Mouse (Mus musculus): ENCODE results near the gene Rassf1.

Rassf1 gene

DNA sequence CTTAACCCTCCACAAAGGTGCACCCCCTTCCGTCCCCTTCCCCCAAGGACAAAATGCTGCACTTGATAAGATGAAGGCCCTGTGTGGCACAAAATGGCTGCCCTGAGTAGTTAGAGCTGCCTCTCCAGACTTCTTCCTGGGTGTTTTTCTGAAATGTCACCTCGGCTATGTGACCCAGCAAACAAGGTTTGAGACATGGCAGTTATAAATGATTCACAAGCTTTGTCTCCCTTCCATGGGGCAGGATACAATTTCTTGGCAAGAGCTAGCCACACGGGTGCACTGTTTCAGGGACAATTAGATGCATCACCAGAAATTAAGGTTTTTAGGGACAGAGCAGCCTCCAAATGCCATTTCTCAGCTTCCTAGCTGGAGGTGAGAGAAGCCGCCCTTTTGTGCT is 10.9 kb upstream of the Rassf1 start:
- WGBS: 62% methylated on average over 4 of the region's 4 CpGs

DNA sequence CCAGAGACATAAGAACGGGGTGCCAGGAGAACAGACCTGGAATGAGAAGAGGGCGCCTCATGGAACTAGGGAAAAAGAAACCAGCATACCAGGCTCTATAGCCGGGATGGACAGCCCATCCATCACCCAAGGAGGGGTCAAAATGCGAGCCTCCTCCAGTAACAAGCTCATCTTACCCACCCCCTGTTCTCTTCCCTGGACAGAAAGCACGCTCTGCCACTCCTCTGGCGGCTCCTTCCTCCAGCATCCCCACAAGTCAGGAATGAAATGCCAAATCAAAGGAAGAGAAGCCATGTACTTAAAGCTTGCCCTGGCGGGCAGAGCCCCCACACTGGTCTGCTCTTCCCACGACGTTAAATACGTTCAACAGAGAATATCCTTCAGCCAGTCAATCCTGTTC is 10.3 kb upstream of the Rassf1 start:
- WGBS: 33% methylated on average over 10 of the region's 10 CpGs

GRCm38 (mm10) chr9:107541474-107542351 is 9.6 kb upstream of the Rassf1 start, which contains the start of the genes Cyb561d2 and Nprl2:
Cyb561d2 (minus strand) TSS chr9:107542193.
Nprl2 (plus strand) TSS chr9:107542226.
- WGBS: under 1% methylated on average over 46 of the region's 46 CpGs

GRCm38 (mm10) chr9:107542352-107542686 is 9.0 kb upstream of the Rassf1 start:
- WGBS: under 1% methylated on average over 11 of the region's 11 CpGs

GRCm38 (mm10) chr9:107542721-107543120 is 8.6 kb upstream of the Rassf1 start:
- 40% methylated on average over 8 of the region's 8 CpGs for WGBS

GRCm38 (mm10) chr9:107543299-107543698 is 8.1 kb upstream of the Rassf1 start:
- WGBS: 86% methylated on average over 11 of the region's 11 CpGs

DNA sequence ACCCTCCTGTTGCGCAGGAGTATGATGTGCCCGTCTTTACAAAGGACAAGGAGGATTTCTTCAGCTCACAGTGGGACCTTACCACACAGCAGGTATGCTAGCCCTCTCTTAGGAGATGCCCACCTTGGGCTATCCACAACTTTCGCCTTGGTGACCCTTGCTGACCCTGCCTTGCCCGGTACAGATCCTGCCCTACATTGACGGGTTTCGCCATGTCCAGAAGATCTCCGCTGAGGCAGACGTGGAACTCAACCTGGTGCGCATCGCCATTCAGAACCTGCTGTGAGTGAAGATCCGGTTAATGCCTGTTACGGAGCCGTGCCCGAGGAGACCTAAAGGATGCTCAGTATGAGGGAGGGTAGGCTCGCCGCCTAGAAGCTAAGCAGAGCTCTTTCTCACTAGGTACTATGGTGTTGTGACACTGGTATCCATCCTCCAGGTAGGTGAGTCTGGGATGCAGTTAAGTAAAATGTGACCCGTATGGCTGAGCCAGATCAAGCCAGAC is 7.1 kb upstream of the Rassf1 start:
- WGBS: 97% methylated on average over 17 of the region's 17 CpGs

- 94% methylated on average over 12 of the region's 12 CpGs for WGBS
These were observed 6.6 kb upstream of the Rassf1 start for GRCm38 (mm10) chr9:107544729-107545128.

GRCm38 (mm10) chr9:107545199-107545598 is 6.2 kb upstream of the Rassf1 start:
- 81% methylated on average over 10 of the region's 10 CpGs for WGBS

DNA sequence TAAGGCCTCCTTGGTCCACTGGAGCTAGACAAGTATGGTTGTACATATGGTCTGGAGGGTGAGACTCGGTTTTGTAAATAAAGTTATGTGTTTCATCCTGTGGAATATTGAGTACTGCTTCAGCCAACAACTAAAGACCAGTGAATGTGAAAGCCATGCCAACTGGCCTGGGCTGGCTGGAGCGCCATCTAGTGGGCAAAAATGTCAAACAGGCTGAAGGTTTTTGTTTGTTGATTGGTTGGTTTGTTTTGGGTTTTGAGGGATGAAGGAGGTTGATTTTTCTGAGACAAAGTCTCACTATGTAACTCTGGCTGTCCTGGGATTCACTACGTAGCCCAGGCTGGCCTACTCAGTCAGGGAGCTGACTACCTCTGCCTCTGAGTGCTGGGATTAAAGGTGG is 5.8 kb upstream of the Rassf1 start:
- WGBS: 8% methylated on average over 3 of the region's 3 CpGs

DNA sequence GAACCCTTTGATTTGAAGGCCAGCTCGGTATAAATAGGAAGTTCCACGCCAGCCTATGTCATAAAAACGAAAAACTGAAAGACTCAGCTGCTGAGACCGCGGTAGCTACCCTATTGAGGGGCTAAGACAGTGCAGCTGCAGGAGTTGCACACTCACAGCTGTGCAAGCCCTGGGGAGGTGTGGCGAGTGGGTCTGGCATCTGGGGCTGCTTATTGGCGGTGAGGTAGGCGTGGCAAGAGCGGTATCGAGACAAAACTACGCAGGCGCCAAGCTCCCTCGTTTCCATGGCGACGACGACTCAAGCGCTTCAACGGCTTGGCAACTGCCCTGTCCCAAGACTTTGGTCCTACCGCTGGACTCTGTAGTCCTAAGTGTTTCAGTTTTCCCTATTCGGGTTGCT is 4.3 kb upstream of the Rassf1 start, which contains the start of gene Zmynd10:
Gene Zmynd10 (plus strand): TSS at position 273 of the 400 bp plus-strand sequence.
- 2% methylated on average over 20 of the region's 20 CpGs for WGBS

DNA sequence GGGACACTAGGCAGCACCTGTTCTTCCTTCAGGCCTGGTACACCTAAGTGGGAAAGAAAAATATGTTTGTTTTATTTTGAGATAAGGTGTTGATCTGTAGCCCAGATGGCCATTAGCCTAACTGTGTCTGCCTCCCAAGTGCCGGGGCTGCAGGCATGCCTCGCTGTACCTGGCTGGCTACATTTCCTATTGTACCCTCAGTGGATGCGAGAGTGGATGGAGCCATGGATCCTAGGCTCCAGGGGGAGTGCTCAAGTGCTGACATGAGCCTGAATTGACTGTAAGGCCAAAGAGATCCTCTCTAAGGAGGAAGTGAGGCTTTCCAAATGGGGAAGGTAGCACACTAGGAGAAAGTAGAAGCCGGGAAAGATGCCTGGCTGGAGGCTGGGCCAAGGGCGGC is 3.4 kb upstream of the Rassf1 start:
- WGBS: 86% methylated on average over 5 of the region's 5 CpGs

GRCm38 (mm10) chr9:107548820-107549219 is 2.5 kb upstream of the Rassf1 start:
- WGBS: 95% methylated on average over 10 of the region's 10 CpGs

DNA sequence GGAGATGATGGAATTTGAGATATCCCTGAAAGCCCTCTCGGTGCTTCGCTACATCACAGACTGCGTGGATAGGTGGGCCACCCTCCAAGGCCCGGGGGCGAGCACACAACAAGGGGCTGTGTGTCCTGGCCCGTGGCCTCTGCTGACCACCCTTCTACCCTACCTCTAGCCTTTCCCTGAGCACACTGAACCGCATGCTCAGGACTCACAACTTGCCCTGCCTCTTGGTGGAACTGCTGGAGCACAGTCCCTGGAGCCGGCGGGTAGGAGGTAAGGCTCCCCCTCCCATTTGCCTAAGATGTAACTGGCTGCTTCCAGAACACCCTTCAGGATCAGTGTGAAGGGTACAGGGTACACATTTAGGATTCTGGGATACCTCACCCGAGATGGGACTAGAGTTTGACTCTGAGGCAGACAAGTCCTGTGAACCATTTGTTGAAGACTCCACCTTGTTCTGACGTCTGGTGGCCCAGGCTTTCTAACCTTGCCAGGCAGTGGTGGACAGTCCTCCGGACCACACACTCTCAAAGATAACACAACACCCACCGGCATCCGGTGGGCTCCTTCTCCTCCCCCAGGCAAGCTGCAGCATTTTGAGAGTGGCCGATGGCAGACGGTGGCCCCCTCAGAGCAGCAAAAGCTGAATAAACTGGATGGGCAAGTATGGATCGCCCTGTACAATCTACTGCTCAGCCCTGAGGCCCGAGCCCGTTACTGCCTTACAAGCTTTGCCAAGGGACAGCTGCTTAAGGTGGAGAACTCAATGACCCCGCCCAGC is 1.9 kb upstream of the Rassf1 start:
- WGBS: 95% methylated on average over 20 of the region's 20 CpGs

GRCm38 (mm10) chr9:107550491-107551116 is 751 bp upstream of the Rassf1 start:
- 77% methylated on average over 23 of the region's 23 CpGs for WGBS

GRCm38 (mm10) chr9:107551890-107552355 is 568 bp downstream of the Rassf1 start:
- 61% methylated on average over 8 of the region's 8 CpGs for WGBS

DNA sequence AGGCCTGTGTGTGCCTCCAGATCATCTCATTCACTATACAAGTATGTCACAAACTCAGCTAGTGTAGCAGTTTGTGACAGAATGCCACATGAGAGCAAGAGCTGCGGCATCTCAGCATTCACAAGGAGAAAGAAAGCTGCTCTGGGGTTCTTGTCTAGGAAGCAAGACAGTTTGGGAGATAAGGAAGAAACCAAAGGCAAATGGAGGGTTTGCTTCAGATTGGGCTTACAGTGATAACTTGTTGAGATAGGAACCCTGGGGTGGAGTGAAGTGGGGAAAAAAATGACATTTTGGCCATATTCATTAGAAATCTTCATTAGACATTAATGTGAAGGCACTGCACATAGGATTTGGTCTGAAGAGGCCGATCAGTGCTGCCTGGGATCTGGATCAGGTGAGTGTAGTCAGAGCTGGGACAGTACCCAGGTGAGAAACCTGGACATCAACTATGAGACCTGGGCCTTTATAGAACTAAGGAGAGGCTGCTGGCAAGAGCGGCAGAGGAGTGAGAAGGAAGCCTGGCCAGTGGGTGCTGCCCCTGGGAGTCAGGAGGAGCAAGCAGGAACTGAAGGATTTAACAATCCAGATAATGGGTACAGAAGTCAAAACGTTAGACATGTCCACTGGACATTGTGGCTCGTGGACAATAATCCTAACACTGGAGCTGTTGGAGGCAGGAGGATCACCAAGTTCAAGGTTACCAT is 1.5 kb downstream of the Rassf1 start:
- 86% methylated on average over 5 of the region's 5 CpGs for WGBS

GRCm38 (mm10) chr9:107553541-107554318 is 2.4 kb downstream of the Rassf1 start:
- 8% methylated on average over 37 of the region's 37 CpGs for WGBS

GRCm38 (mm10) chr9:107554319-107554825 is 3.0 kb downstream of the Rassf1 start:
- WGBS: under 1% methylated on average over 53 of the region's 53 CpGs

DNA sequence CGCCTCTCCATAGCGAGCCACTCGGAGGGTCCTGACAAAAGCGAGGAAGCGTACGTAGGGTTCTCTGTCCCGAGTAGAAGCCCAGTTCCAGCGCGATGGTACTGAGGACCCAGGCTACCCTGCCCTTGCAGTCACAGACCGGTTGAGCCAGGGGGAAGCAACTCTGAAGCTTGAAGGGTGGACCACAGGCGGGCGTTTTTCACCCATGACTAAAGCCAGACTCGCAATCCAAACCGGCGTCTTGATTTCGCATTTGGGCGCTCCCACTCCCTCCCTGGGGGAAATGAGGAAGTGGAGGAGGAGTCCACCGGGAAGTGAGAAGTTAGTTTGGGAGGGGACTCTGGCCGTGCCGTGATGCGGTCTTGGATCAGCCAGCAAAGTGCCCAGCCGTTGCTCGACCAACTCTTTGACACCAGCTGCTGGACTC is 3.7 kb downstream of the Rassf1 start:
- under 1% methylated on average over 23 of the region's 23 CpGs for WGBS

Measured in cerebral cortex, adult 2 months (tissue).